Mouse (Mus musculus) kidney, adult 2 months (tissue): ENCODE measurements around the gene Lrrfip1. TPM values are rescaled to one million over a fixed set of nuclear protein-coding genes. Genes with fewer than 3 reads are reported as not detected.

ENCODE experiments used
- DNase-seq: peaks from one replicate; pipeline ENCODE4 v3.0.0; 2021
- H3K27ac ChIP-seq: fragments of 200-500 bp; 2 replicates; pipeline ENCODE4 v1.5.1; 2012; ENCODE audit warnings: low read depth, low read length, control low read depth, inconsistent platforms; ENCODE audit not compliant: insufficient read depth
- H3K27me3 ChIP-seq: fragments of 200-500 bp; replicated peaks from 2 replicates; pipeline ENCODE4 v1.6.1; 2012; ENCODE audit warnings: mild to moderate bottlenecking, moderate library complexity, low read length, inconsistent platforms; ENCODE audit not compliant: control insufficient read depth, insufficient read depth
- H3K36me3 ChIP-seq: fragments of 200-500 bp; 2 replicates; pipeline ENCODE4 v1.6.1; 2012; ENCODE audit warnings: mild to moderate bottlenecking, moderate library complexity, low read length, inconsistent platforms; ENCODE audit not compliant: control insufficient read depth, insufficient read depth
- H3K4me1 ChIP-seq: fragments of 200-500 bp; 2 replicates; pipeline ENCODE4 v1.6.1; 2011; ENCODE audit warnings: low read length; ENCODE audit not compliant: control insufficient read depth, insufficient read depth
- H3K4me3 ChIP-seq: fragments of 200-500 bp; 2 replicates; pipeline ENCODE4 v1.5.1; 2011; ENCODE audit warnings: mild to moderate bottlenecking, low read depth, low read length, control low read depth; ENCODE audit not compliant: insufficient read depth
- CTCF ChIP-seq: fragments of 200-500 bp; conservative IDR thresholded peaks from 2 replicates; pipeline ENCODE4 v1.5.1; 2011; ENCODE audit warnings: low read depth, mild to moderate bottlenecking, control low read depth, low read length, moderate library complexity, mixed read lengths; ENCODE audit not compliant: insufficient read depth, insufficient read length
- POLR2A ChIP-seq: fragments of 200-500 bp; IDR thresholded peaks from one replicate; pipeline ENCODE4 v1.6.1; 2011; ENCODE audit warnings: low read depth, low read length, control low read depth
- WGBS: fragments of 180-500 bp; shearing (Covaris S2); methylation state at CpG from one replicate; pipeline ENCODE4 v1.1.7; 2018; 5-methylcytosine and 5-hydroxymethylcytosine counted together
- polyA plus RNA-seq: library from polyadenylated mRNA; depleted of rRNA; stranded (reverse); fragments of >200 nt; gene quantifications from 2 replicates; pipeline ENCODE4 v1.2.3, GENCODE M21; 2012

The Lrrfip1 gene
- polyA plus RNA-seq, 1 experiment: 11.4 TPM

- 0 out of 2 replicates have a peak overlapping the region, but pooled peaks have one; percentile 19 for H3K27ac ChIP-seq
These were observed 62.6 kb downstream of the Lrrfip1 start for GRCm38 (mm10) chr1:91061105-91061504.

DNA sequence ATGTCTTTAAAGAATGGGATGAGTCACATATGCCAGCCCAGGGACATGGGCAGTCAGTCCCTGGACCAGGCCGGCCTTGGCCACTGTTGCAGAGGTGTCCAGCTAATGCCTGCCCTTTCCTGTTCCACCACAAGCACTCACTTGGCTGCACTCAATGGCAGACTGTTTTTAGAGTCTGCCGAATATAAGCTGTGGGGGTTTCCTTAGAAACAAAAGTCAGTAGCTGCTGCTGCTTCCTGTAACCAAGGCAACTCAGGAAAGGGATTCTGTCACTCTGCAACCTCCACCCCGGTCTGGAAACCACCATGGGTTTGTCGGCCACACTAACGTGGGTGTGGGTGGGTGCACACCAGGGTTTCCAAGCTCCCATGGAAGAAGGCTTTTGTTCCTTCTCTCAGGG is 63.8 kb downstream of the Lrrfip1 start:
- no peak overlapping the region for H3K4me3 ChIP-seq
- H3K4me1 ChIP-seq: peaks cover 33% of the 10 kb centered on the region
- no peaks in the 10 kb centered on the region for H3K36me3 ChIP-seq
- TF ChIP-seq POLR2A (no peak), CTCF (no peak)
- peak; percentile 71 for DNase-seq
- peak overlapping the region; percentile 29 for H3K27ac ChIP-seq
- H3K27me3 ChIP-seq: no peaks in the 10 kb centered on the region
- WGBS: 26% methylated on average over 5 of the region's 5 CpGs

More at GRCm38 (mm10) chr1:91061105-91061504, 62.6 kb downstream of the Lrrfip1 start:
- peak; percentile 32 for DNase-seq
- TF ChIP-seq CTCF: no peak
- no peak for TF ChIP-seq POLR2A
- Histone ChIP-seq H3K4me1 (peaks cover 38% of the 10 kb centered on the region), H3K4me3 (no peak overlapping the region), H3K36me3 (no peaks in the 10 kb centered on the region), H3K27me3 (no peaks in the 10 kb centered on the region)
- WGBS: 68% methylated on average over 4 of the region's 4 CpGs

DNA sequence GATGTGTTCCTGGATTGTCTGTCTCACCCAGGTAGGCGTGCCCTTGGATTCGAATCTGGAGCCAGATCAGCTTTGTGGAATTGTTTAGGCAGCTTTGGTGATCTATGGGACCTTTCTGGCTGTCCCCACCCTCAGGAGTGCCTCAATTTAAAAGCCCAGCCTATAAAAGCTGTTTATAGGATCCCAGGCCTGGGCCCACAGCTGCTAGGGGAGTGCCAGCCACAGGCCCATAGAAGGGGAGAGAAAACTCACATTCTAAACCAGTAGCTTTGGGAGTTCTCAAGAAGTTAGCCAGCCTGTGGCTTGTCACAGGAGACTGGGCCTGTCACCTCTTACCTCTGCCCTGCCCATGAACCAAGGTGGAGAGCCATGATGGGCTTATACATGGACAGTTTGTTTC is 65.5 kb downstream of the Lrrfip1 start:
- WGBS: 84% methylated on average over 2 of the region's 2 CpGs
- peaks cover 32% of the 10 kb centered on the region for H3K4me1 ChIP-seq
- no peak overlapping the region for H3K27ac ChIP-seq
- DNase-seq: no peak
- TF ChIP-seq POLR2A (no peak), CTCF (no peak)
- no peaks in the 10 kb centered on the region for H3K27me3 ChIP-seq
- H3K4me3 ChIP-seq: no peak overlapping the region
- H3K36me3 ChIP-seq: no peaks in the 10 kb centered on the region

DNA sequence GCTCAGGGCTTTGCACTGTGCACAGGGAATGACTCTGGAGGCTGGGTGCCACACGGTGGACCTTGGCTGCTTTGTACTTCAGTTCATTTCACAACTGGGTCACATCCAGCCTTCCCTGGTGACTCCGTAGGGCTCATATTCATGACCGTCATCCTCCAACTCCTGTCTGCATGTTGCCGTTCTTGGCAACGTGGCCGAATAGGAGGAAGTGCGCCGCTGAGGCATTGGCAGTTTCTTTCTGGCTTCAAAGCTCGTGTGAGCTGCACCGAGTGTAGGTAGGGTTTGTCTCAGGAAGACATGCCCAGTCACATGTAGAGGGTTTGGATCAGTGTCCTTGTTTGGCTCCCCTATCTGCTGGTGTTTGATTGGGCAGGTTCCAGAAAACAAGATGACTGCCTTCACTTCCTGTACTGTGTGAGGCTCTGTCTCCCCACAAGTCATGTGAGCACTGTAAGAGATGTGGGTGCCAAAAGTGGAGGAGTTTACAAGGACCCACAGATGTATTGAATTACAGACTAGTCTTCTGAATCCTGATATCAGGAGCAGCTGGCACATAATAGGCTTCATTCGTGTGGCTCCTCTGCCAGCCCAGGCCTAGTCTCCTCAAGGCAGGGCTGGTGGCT is 66.5 kb downstream of the Lrrfip1 start:
- no peaks in the 10 kb centered on the region for H3K36me3 ChIP-seq
- H3K4me3 ChIP-seq: no peak overlapping the region
- H3K27me3 ChIP-seq: no peaks in the 10 kb centered on the region
- WGBS: 37% methylated on average over 11 of the region's 11 CpGs
- H3K27ac ChIP-seq: 0 out of 2 replicates have a peak overlapping the region, but pooled peaks have one; percentile 14
- peak; percentile 75 for DNase-seq
- peaks cover 32% of the 10 kb centered on the region for H3K4me1 ChIP-seq
- TF ChIP-seq CTCF (no peak; the same call in 1 of the 2 replicates), POLR2A (no peak)

DNA sequence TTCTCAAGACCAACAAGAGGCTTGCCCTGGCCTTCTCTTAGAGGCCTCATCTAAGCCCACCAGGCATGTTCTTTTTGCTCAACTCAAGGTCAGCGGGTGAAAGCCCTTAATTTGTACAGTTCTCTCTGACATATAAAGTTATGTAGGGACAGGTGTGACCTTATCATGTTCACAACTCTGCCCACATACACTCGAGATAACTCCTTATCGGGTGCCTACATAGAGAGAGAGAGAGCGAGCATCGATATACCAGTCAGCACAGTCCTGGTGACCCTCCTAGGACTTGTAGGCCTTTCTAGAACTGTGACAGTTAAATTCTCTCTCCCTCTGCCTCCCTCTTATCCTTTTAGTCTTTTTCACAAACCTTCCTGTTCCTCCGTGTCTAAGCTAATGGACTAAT is 67.5 kb downstream of the Lrrfip1 start:
- no peak for DNase-seq
- no peak for TF ChIP-seq CTCF
- TF ChIP-seq POLR2A: no peak
- no peaks in the 10 kb centered on the region for H3K36me3 ChIP-seq
- WGBS: 89% methylated on average over 6 of the region's 6 CpGs
- no peak overlapping the region for H3K4me3 ChIP-seq
- no peak overlapping the region for H3K27ac ChIP-seq
- H3K27me3 ChIP-seq: no peaks in the 10 kb centered on the region
- H3K4me1 ChIP-seq: peaks cover 32% of the 10 kb centered on the region

GRCm38 (mm10) chr1:91066599-91066998 is 68.1 kb downstream of the Lrrfip1 start:
- DNase-seq: no peak
- 82% methylated on average over 2 of the region's 2 CpGs for WGBS
- TF ChIP-seq CTCF: no peak
- H3K27ac ChIP-seq: no peak overlapping the region
- no peak overlapping the region for H3K4me3 ChIP-seq
- peaks cover 28% of the 10 kb centered on the region for H3K4me1 ChIP-seq
- no peaks in the 10 kb centered on the region for H3K36me3 ChIP-seq
- H3K27me3 ChIP-seq: no peaks in the 10 kb centered on the region

DNA sequence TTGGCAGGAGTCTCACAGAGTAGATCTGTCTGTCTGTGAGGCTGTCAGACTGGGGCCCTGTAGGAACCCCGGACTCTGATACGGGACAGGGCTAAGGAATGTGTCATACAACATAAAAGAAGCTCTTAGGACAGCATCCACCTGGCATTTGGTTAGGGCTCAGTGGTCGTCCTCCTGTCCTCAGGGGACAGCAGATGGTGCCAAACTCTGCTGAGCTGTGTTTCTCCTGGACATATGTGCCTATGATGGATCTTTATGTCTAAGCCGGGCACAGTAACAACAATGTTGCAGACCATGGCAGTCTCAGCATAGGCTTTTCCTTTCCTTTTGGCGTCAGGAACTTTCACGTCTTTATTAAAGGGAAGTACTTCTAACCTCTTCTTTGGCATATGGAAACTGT is 69.2 kb downstream of the Lrrfip1 start:
- peaks cover 24% of the 10 kb centered on the region for H3K4me1 ChIP-seq
- no peaks in the 10 kb centered on the region for H3K27me3 ChIP-seq
- DNase-seq: no peak
- no peak overlapping the region for H3K27ac ChIP-seq
- TF ChIP-seq POLR2A (no peak), CTCF (no peak)
- no peaks in the 10 kb centered on the region for H3K36me3 ChIP-seq
- WGBS: 68% methylated on average over 6 of the region's 6 CpGs
- no peak overlapping the region for H3K4me3 ChIP-seq

GRCm38 (mm10) chr1:91069575-91069974 is 71.0 kb downstream of the Lrrfip1 start:
- no peak overlapping the region for H3K27ac ChIP-seq
- no peaks in the 10 kb centered on the region for H3K27me3 ChIP-seq
- TF ChIP-seq POLR2A (no peak), CTCF (no peak)
- no peak for DNase-seq
- peaks cover 8% of the 10 kb centered on the region for H3K4me1 ChIP-seq
- 75% methylated on average over 6 of the region's 6 CpGs for WGBS
- no peaks in the 10 kb centered on the region for H3K36me3 ChIP-seq
- H3K4me3 ChIP-seq: no peak overlapping the region
